ENCODE assay signal across 27 mouse cellular contexts in the genomic region with DNA sequence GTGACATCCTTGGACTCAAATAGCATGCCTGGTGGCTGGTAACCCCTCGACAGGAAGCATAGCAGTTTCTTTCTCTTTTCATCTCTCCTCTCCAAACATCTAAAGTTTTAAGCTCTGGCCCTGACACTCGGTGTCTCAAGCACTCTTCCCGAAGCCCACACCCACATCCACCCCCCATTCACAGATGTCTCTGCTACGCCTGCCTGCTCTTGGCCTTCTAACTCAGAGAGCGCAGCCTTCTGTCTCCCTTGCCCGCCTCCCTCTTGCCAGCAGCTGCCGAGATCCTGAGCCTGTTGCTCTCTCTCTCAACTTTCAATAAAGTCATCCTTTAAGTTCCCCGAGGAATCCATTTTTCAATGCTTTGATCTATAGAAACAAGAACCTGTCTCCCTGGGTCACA.
DNase-seq lines count a peak whose midpoint lies in the region; ATAC-seq and TF ChIP-seq lines count a peak whose summit lies in the region.
"Had no signal": no experiment of that assay in that cellular context is flagged by ENCODE, and none has a peak within 500 bp of the region (broad histone marks: within the 10 kb centered on the region; RNA-seq: fewer than 3 reads in every experiment).

No protein-coding gene starts in this region.

- H3K27me3 ChIP-seq in forebrain, postnatal 0 days (ENCODE audit: insufficient read depth, low read length) = no peaks in the 10 kb centered on the region
- no peaks in the 10 kb centered on the region for H3K27me3 ChIP-seq in forebrain, embryonic 11.5 days (ENCODE audit: control insufficient read depth, insufficient read depth, low read length)
- peaks cover 23% of the 10 kb centered on the region for H3K27me3 ChIP-seq in hindbrain, embryonic 10.5 days (ENCODE audit: insufficient read depth, poor library complexity, severe bottlenecking)
- H3K27me3 ChIP-seq in hindbrain, embryonic 12.5 days = peaks cover 8% of the 10 kb centered on the region
- no peaks in the 10 kb centered on the region for H3K27me3 ChIP-seq in stomach, embryonic 16.5 days (ENCODE audit: control insufficient read depth, insufficient read depth, low read length)
- H3K27me3 ChIP-seq: embryonic facial prominence, embryonic 13.5 days; forebrain, embryonic 15.5 days; limb, embryonic 12.5 days; liver, embryonic 12.5 days; neural tube, embryonic 15.5 days had no signal

- H3K9me3 ChIP-seq in forebrain, postnatal 0 days (ENCODE audit: low read length) = no peaks in the 10 kb centered on the region
- no peaks in the 10 kb centered on the region for H3K9me3 ChIP-seq in forebrain, embryonic 11.5 days (ENCODE audit: control insufficient read depth, low read length)
- H3K9me3 ChIP-seq in hindbrain, embryonic 10.5 days = no peaks in the 10 kb centered on the region
- H3K9me3 ChIP-seq in hindbrain, embryonic 12.5 days (replicated peaks) = no peaks in the 10 kb centered on the region
- no peaks in the 10 kb centered on the region for H3K9me3 ChIP-seq in stomach, embryonic 16.5 days (replicated peaks; ENCODE audit: control insufficient read depth, low read length)
- H3K9me3 ChIP-seq: embryonic facial prominence, embryonic 13.5 days; forebrain, embryonic 15.5 days; hindbrain, embryonic 15.5 days; limb, embryonic 12.5 days; liver, embryonic 12.5 days; midbrain, embryonic 10.5 days; neural tube, embryonic 15.5 days had no signal

- H3K4me3 ChIP-seq in forebrain, postnatal 0 days (ENCODE audit: low read depth, low read length) = no peak overlapping the region
- H3K4me3 ChIP-seq in forebrain, embryonic 11.5 days (ENCODE audit: low read depth, low read length) = no peak overlapping the region
- no peak overlapping the region for H3K4me3 ChIP-seq in hindbrain, embryonic 10.5 days
- no peak overlapping the region for H3K4me3 ChIP-seq in hindbrain, embryonic 12.5 days
- H3K4me3 ChIP-seq in stomach, embryonic 16.5 days (replicated peaks; ENCODE audit: low read length) = no peak overlapping the region
- H3K4me3 ChIP-seq: embryonic facial prominence, embryonic 13.5 days; erythroblast, embryonic 14.5 days; forebrain, embryonic 15.5 days; gastrocnemius, adult 2 months; hindbrain, embryonic 15.5 days; limb, embryonic 12.5 days; liver, embryonic 12.5 days; midbrain, embryonic 10.5 days; neural tube, embryonic 15.5 days had no signal

- no peak overlapping the region for H3K9ac ChIP-seq in forebrain, postnatal 0 days
- H3K9ac ChIP-seq in forebrain, embryonic 11.5 days (ENCODE audit: low read length) = no peak overlapping the region
- H3K9ac ChIP-seq in hindbrain, embryonic 12.5 days = no peak overlapping the region
- H3K9ac ChIP-seq in stomach, embryonic 16.5 days (ENCODE audit: low read length) = peak overlapping the region; percentile 25; the same call in 1 of the 2 replicates
- H3K9ac ChIP-seq: embryonic facial prominence, embryonic 13.5 days; forebrain, embryonic 15.5 days; hindbrain, embryonic 15.5 days; limb, embryonic 12.5 days; liver, embryonic 12.5 days; neural tube, embryonic 15.5 days had no signal

- peaks cover 22% of the 10 kb centered on the region for H3K4me1 ChIP-seq in forebrain, postnatal 0 days (ENCODE audit: insufficient read depth)
- H3K4me1 ChIP-seq in forebrain, embryonic 11.5 days (replicated peaks; ENCODE audit: control insufficient read depth, insufficient read depth, low read length) = no peaks in the 10 kb centered on the region; the same call in 1 of the 2 replicates
- H3K4me1 ChIP-seq in hindbrain, embryonic 10.5 days (replicated peaks) = peaks cover 55% of the 10 kb centered on the region
- peaks cover 30% of the 10 kb centered on the region for H3K4me1 ChIP-seq in hindbrain, embryonic 12.5 days
- peaks cover 22% of the 10 kb centered on the region for H3K4me1 ChIP-seq in stomach, embryonic 16.5 days (ENCODE audit: control insufficient read depth, insufficient read depth, low read length)
- H3K4me1 ChIP-seq: liver, embryonic 12.5 days had no signal

- no peak overlapping the region for H3K4me2 ChIP-seq in forebrain, postnatal 0 days (ENCODE audit: low read depth)
- H3K4me2 ChIP-seq in forebrain, embryonic 11.5 days (ENCODE audit: low read depth, low read length, severe bottlenecking) = no peak overlapping the region
- H3K4me2 ChIP-seq in hindbrain, embryonic 12.5 days (replicated peaks) = no peak overlapping the region
- H3K4me2 ChIP-seq in stomach, embryonic 16.5 days (ENCODE audit: low read depth, low read length) = no peak overlapping the region
- H3K4me2 ChIP-seq: embryonic facial prominence, embryonic 13.5 days; forebrain, embryonic 15.5 days; heart, embryonic 11.5 days; hindbrain, embryonic 15.5 days; limb, embryonic 12.5 days; liver, embryonic 12.5 days; neural tube, embryonic 15.5 days had no signal

- no peak for DNase-seq in forebrain, postnatal 0 days
- no peak for DNase-seq in forebrain, embryonic 11.5 days (ENCODE audit: low spot score)
- DNase-seq in hindbrain, embryonic 10.5 days (ENCODE audit: low spot score) = no peak
- DNase-seq in right cerebral cortex, adult 18-20 months = peak; percentile 46
- DNase-seq in right cerebral cortex, postnatal 14 days = no peak
- no peak for DNase-seq in thymus, adult 18-20 months
- DNase-seq: adrenal gland, postnatal 36 days; cerebellum, adult 11 months; gastrocnemius, adult 2 months; heart, postnatal 14 days; kidney, postnatal 25 days; layer of hippocampus, postnatal 36 days; lung, adult 18-20 months; lung, postnatal 10 days; thymus, postnatal 36 days had no signal

- WGBS in forebrain, postnatal 0 days = 60% methylated on average over 8 of the region's 8 CpGs
- 77% methylated on average over 8 of the region's 8 CpGs for WGBS in forebrain, embryonic 11.5 days
- WGBS in hindbrain, embryonic 10.5 days = 58% methylated on average over 8 of the region's 8 CpGs
- 49% methylated on average over 8 of the region's 8 CpGs for WGBS in hindbrain, embryonic 12.5 days
- WGBS in stomach, embryonic 16.5 days = 58% methylated on average over 8 of the region's 8 CpGs

- TF ChIP-seq CTCF in forebrain, postnatal 0 days (IDR thresholded peaks at IDR 0.05; ENCODE audit: low read depth) = no peak

- peak; percentile 64 for ATAC-seq in forebrain, postnatal 0 days
- ATAC-seq in forebrain, embryonic 11.5 days (replicated peaks; ENCODE audit: low FRiP score) = no peak
- no peak for ATAC-seq in hindbrain, embryonic 12.5 days (ENCODE audit: low FRiP score)
- ATAC-seq in stomach, embryonic 16.5 days (ENCODE audit: insufficient read depth, low FRiP score) = no peak
- ATAC-seq: CD4-positive, CD25-positive, alpha-beta regulatory T cell, adult 4 months; forebrain, embryonic 15.5 days; liver, embryonic 12.5 days had no signal

- no peaks in the 10 kb centered on the region for H3K36me3 ChIP-seq in forebrain, postnatal 0 days (ENCODE audit: insufficient read depth)
- H3K36me3 ChIP-seq in forebrain, embryonic 11.5 days (ENCODE audit: control insufficient read depth, insufficient read depth, low read length) = no peaks in the 10 kb centered on the region
- H3K36me3 ChIP-seq in hindbrain, embryonic 10.5 days = no peaks in the 10 kb centered on the region
- no peaks in the 10 kb centered on the region for H3K36me3 ChIP-seq in hindbrain, embryonic 12.5 days
- H3K36me3 ChIP-seq in stomach, embryonic 16.5 days (ENCODE audit: control insufficient read depth, insufficient read depth, low read length) = no peaks in the 10 kb centered on the region
- H3K36me3 ChIP-seq: embryonic facial prominence, embryonic 13.5 days; forebrain, embryonic 15.5 days; hindbrain, embryonic 15.5 days; limb, embryonic 12.5 days; liver, embryonic 12.5 days; midbrain, embryonic 10.5 days; neural tube, embryonic 15.5 days had no signal

- H3K27ac ChIP-seq in forebrain, postnatal 0 days (ENCODE audit: low read depth, low read length) = peak overlapping the region; percentile 88
- no peak overlapping the region for H3K27ac ChIP-seq in forebrain, embryonic 11.5 days (ENCODE audit: low read depth, low read length)
- H3K27ac ChIP-seq in hindbrain, embryonic 10.5 days = peak overlapping the region; percentile 35
- no peak overlapping the region for H3K27ac ChIP-seq in hindbrain, embryonic 12.5 days
- H3K27ac ChIP-seq in stomach, embryonic 16.5 days (ENCODE audit: low read length) = peak overlapping the region; percentile 85; the same call in 1 of the 2 replicates
- H3K27ac ChIP-seq: embryonic facial prominence, embryonic 13.5 days; limb, embryonic 12.5 days; liver, embryonic 12.5 days had no signal

Comparison
In these comparisons a context has a peak if more than half of its experiments do, and no peak if none do; other contexts are left out.
1. H3K27ac ChIP-seq: peak in forebrain, postnatal 0 days (single experiment), hindbrain, embryonic 10.5 days (single experiment) and stomach, embryonic 16.5 days (single experiment); none in forebrain, embryonic 11.5 days (single experiment) and hindbrain, embryonic 12.5 days (single experiment).